Mouse (Mus musculus) heart, adult 2 months (tissue): ENCODE data around the gene Tmcc1.

Experiments
- CTCF ChIP-seq: fragments of 200-600 bp; IDR thresholded peaks from 2 replicates; pipeline ENCODE4 v1.8.1; 2022; ENCODE audit warnings: antibody characterized with exemption, mild to moderate bottlenecking, moderate library complexity
- POLR2A ChIP-seq: fragments of 200-500 bp; IDR thresholded peaks from 2 replicates; pipeline ENCODE4 v1.6.1; 2011; ENCODE audit warnings: mild to moderate bottlenecking, low read depth, low read length, control low read depth; ENCODE audit not compliant: insufficient read depth

DNA sequence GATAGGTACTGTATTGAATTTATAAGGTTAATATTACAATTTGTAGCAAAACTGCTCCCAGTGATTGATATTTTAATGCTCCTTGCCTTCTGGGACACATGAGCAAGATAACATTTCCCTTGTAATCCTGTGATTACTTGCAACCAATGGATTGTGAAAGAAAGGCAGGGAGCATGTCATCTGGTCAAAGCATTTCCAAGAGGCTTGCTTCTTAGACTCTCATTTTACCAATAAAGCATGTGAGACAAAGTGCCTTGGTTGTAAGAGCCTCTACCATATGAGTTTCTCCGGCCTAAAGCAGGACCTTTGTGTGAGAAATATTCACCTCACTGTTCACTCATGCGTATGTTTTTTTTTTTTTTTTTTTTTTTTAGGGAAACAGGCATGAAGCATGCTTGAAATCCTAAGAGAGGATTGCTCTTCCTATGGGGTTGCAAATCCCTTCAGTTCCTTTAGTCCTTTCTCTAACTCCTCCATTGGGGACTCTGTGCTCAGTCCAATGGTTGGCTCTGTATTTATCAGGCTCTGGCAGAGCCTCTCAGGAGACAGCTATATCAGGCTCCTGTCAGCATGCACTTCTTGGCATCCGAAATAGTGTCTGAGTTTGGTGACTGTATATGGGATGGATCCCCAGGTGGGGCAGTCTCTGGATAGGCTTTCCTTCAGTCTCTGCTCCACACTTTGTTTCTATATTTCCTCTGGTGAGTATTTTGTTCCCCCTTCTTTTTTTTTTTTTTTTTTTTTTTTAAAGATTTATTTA lies 134.6 kb downstream of the Tmcc1 start:
- TF ChIP-seq POLR2A: no peak
- no peak for TF ChIP-seq CTCF
